Mouse (Mus musculus): Measurements from ENCODE around the gene Ralgps2.

Gene Ralgps2

GRCm38 (mm10) chr1:156955926-156956760, 16.7 kb upstream of the Ralgps2 start:
- no peak for DNase-seq (ENCODE audit: low read depth)

DNA sequence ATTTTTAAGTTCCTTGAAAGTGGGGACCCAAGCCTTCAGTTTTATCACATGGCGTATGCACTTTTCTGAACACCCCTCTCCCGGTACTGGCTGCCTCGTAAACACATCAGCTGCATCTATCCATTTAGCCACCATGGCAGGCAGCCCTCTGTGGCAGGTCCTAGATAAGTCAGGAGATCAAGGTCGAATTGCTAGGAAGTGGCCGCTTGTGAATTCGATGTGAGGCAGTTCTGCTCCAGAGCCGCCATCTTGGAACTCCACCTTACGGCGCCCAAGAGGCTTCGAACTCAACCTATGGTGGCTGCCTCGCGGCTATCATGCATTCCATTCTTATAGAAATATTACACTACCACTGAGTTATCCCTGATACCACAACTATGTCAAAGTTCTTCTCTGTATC, 14.8 kb upstream of the Ralgps2 start:
- DNase-seq (ENCODE audit: low read depth), result no peak

DNA sequence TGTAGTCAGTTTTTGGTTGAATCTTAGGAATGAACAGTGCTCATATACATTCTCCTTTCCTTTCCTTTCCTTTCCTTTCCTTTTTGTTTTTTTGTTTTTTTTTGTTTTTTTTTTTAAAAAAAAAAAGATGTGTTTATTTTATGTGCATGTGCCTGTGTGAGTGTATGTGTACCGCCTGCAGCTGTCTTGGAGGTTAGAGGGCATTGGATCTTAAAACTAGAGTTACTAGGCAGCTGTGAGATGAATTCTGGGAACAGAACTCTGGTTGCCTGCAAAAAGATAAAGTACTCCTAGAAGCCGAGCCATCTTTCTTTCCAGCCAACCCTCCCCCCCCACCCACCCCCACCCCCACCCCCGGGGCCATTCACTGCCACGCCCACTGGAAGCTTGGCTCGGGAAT, 10.9 kb upstream of the Ralgps2 start:
- DNase-seq (ENCODE audit: low read depth), result no peak

DNA sequence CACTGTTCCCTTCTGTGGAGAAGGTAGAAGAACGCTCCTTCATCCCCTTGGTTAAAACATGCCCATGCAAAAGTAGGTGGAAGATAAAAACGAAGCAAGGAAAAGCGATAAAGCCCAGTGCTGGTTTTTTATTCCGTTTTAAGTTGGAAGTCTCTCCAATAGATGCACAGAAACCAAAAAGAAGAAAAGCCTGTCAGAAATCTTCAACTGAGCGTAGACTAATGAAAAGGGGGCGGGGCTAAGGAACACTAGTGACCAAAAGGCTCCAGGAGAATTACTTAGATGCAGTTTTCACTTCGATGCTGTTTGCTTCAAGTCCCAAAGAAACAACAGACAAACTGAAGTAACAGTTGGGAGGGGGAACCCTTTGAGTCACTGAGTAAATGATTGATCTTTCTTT, 1.2 kb upstream of the Ralgps2 start:
- DNase-seq (ENCODE audit: low read depth), result no peak

GRCm38 (mm10) chr1:156940142-156940522, 706 bp upstream of the Ralgps2 start:
- DNase-seq (ENCODE audit: low read depth), result no peak

DNA sequence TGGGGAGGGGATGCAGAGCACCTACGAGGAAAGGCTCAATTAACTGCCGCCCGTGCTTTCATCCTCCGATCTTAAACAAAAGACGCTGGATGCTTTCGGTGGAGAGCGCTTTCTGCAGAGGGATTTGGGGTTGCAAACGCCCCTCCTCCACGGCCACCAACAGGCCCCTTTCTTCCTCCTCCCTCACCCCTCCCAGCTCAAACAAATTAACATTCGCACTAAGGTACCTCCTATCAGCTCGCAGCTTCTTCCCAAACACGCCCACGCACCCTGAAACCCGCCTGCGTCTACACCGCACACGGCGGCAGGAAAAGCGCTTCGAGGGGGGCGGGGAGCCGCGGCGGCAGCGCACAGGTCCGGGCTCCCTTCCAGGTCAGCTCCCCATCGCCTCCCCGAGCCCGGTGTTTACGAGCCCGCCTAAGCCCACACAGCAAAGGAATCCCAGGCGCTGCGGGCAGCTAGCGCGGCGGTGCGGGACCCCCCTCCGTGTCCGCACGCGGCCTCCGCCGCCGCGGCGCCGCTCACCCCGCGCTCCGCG, 652 bp downstream of the Ralgps2 start:
- peak; percentile 42 for DNase-seq (ENCODE audit: low read depth)

GRCm38 (mm10) chr1:156937436-156937835, 2.0 kb downstream of the Ralgps2 start:
- DNase-seq (ENCODE audit: low read depth), result no peak

GRCm38 (mm10) chr1:156933712-156934111, 5.7 kb downstream of the Ralgps2 start:
- no peak for DNase-seq (ENCODE audit: low read depth)

DNA sequence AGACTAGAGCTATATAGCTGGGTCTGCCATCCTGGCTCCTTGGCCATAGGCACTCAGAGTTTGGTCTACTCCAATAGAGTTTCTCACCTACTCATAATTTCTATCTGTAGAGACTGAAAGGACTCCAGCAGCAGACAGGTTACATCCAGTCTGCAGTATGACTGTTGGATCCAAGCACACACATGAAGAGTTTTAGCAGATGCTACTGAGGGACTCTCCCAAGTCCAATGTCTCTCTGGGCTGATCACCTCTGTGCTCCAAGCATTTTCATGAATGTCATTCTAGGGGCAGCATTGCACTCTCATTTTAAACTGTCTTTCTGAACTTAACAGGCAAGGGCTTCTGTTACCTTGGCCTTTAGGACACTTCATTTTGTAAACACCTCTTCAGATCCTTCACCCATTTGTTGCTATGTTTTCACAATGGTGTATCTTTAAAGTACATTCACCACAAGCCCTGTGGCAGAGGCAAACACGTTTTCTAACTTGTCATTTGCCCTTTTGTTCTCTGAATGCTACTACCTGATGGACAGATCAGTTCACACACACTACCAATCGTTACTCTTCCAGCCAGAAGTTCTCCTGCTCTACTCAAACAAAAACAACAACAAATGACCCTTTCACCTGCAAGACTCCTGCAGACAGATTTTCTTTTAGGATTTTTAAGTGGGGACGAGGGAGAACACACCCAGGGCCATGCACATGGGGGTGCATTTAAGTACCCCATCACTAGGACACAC, 7.2 kb downstream of the Ralgps2 start:
- DNase-seq (ENCODE audit: low read depth), result no peak

- DNase-seq (ENCODE audit: low read depth), result no peak
These were observed 8.1 kb downstream of the Ralgps2 start for GRCm38 (mm10) chr1:156931106-156931870.

- no peak for DNase-seq (ENCODE audit: low read depth)
These were observed 9.2 kb downstream of the Ralgps2 start for GRCm38 (mm10) chr1:156930263-156930662.

DNA sequence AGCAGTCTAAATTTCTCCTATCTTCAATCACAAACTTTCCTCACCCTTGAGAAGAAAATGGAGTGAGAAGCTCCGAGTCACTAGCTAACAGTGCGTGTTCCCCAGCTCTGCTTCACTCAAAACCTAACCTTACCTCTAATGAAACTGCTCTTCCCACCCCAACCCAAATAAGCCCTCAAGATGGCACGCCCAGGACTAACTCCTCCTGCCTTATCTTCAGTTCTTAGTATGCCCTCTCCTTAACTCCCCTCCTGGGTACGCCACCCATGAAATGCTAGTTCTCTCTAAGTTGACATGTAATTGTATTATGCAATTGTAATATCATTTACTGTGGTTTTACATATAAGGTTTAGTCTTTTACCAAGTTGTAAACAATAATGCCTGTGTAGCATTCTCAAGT, 11.2 kb downstream of the Ralgps2 start:
- DNase-seq (ENCODE audit: low read depth), result no peak

- DNase-seq (ENCODE audit: low read depth), result no peak
These were observed 15.9 kb downstream of the Ralgps2 start for GRCm38 (mm10) chr1:156923511-156923910.

- DNase-seq (ENCODE audit: low read depth), result no peak
These were observed 16.5 kb downstream of the Ralgps2 start for GRCm38 (mm10) chr1:156922921-156923320.

DNA sequence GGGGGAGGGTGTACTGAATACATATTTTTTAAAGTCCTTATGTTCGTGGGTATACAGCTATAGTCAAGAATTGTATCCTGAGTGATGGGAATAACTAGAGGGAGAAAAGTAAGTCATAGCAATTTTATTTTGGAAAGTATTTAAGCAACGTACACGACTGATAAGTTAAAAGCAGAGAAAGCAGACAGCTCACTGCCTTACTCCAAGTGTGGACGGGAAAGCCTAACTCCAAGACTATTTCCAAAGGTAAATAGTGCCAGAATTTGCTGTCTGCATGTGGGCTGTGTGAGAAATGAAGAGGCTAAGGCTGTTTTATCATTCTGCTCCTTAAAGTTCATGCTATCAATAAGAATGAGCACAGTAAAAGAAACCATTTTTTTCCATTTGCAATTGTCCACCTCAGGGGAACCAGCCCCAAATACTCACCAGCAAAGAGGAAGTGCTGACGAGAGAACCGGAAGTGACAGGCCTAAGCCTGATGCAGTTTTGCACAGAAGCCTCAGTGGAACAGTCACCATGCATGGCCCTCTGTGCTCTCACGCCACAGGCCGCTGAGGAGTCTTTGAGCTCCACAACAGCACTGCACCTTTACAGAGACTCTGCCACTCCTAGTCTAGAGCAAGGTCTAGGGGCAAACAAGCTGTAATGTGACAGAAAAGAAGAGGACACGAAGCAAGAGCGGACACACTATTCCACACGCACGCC, 18.0 kb downstream of the Ralgps2 start:
- DNase-seq (ENCODE audit: low read depth), result no peak

DNA sequence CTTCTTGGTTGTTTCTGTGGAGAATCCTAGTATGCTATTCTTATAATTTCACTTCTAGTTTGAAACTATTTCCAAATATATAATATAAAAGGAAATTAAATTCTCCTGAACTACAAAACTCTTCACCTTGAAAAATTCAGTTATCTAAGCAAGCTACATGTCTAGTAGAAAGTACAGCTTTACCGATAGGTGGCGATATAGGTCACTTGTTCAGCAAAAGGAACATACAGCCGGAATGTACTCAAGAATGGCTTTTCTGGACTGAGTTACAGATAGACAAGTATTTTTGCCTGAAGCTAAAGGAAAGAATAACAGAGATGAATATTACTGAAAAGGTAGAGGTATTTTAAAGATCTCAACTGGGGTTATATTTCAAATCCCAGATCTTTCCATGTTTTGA, 22.0 kb downstream of the Ralgps2 start:
- DNase-seq (ENCODE audit: low read depth), result peak; percentile 85

DNA sequence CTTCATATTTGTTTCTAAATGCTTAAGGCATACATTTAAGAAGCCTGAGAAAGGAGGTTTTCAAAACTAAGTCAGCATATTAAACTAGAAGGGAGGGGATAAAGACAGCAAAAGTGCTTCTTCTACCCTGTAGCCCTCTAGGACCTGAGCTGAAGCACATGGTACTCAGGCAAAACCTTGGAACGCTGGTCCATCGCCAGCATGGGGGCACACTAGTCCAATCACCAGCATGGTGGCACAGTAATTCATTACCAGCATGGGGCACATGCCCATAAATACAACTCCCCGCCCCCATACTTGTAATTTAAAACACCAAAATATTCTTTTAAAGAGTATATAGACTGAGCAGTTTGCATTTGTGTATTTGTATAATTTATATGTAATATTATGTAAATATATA, 23.1 kb downstream of the Ralgps2 start:
- no peak for DNase-seq (ENCODE audit: low read depth)

- DNase-seq (ENCODE audit: low read depth), result no peak
These were observed 24.5 kb downstream of the Ralgps2 start for GRCm38 (mm10) chr1:156914942-156915341.

DNA sequence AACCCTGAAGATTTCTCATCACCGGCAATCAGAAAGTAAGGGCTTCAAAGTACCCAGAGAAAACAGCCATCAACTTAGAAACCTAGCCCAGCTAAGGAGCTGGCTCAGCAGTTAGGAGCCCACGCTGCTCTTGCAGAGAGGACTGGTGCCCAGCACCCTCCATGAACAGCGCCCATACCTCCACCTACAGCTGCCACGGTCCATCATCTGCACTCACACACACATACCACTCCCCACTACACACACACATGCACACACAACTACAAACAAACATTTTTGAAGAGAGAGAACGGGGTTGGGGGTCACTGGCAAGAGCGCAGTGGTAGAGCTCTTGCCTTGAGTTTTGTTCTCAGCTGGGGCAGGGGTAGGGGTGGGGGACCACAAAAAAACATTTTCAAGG, 26.2 kb downstream of the Ralgps2 start:
- no peak for DNase-seq (ENCODE audit: low read depth)

GRCm38 (mm10) chr1:156910948-156911347, 28.5 kb downstream of the Ralgps2 start:
- peak; percentile 6 for DNase-seq (ENCODE audit: low read depth)

DNA sequence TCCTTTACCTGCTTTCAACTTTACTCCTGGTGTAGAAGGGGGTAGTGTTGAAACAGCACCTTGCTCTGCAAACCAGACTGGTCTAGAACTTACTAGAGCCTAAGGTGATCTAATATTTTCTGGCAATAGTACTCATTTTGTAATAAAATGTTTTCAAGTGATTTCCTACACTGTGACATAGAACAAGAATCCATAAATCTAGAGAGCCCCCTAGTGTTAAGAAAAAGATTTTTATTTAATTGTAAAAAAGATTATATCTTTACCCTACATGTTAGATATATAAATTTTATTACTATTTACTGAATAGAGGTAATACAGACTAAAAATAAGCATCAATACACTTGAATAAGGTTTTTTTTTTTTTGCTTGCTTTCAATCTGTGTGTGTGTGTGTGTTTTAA, 29.6 kb downstream of the Ralgps2 start:
- peak; percentile 25 for DNase-seq (ENCODE audit: low read depth)

- no peak for DNase-seq (ENCODE audit: low read depth)
These were observed 30.2 kb downstream of the Ralgps2 start for GRCm38 (mm10) chr1:156909265-156909664.

Data from NIH3T3 (cell line).